Mouse (Mus musculus) heart, adult 11 months (tissue): ENCODE results near the gene Dnaaf5.

ENCODE experiments used
- DNase-seq: peaks from one replicate; pipeline ENCODE4 v3.0.0; 2022

Gene Dnaaf5

DNA sequence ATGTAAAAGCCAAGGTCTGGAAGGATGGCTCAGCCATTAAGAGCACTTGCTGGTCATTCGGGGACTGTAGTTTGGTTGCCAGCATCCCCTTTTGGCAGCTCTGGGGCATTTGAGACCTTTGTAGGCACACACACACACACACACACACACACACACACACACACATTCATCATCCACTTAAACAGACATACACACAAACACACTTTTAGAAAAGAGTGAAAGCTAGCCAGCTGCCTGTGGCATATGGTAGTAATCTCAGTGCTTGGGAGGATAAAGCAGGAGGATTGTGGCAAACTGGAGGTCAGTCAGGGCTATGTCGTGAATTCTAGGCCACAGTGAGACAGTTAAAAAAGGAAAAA lies 49.6 kb downstream of the Dnaaf5 start:
- no peak for DNase-seq

DNA sequence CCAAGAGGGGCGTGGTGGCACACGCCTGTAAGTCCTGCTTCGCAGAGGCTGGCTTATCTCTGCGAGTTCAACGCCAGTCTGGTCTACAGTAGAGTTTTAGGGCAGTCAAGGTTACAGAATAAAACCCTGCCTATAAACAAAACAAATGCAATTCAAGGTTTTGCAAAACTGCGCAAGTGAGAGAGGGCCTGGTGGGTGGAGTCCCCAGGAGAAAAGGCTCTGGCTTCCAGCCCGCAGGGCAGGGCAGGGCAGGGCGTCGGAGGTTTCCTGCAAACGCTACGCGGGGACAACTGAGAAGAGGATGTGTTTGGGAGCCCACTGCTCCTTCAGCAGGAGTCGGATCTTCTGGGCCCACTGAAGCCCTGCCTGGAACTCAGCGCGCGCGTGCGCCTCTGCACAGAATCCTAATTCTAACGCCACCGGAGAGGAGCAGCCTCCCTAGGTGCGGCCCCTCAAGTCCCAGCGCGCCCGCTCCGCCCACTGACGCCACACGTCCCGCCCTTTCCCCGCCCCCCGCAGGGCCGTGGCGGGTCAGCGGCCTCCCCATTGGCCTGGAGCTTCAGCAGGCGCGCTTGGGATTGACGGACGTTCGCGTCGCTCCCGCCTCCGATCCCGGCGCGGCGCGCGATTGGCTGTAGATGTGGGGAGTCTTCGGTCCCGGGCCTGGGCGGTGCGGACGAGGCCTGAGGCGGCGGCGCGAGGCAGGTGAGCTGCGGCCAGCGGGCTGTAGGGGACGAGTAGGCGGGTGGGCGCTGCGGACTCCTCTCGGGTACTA lies 50.2 kb downstream of the Dnaaf5 start, which contains the start of gene Sun1:
Gene Sun1 (plus strand): TSS at position 643 of the 775 bp plus-strand sequence.
- peak; percentile 100 for DNase-seq

DNA sequence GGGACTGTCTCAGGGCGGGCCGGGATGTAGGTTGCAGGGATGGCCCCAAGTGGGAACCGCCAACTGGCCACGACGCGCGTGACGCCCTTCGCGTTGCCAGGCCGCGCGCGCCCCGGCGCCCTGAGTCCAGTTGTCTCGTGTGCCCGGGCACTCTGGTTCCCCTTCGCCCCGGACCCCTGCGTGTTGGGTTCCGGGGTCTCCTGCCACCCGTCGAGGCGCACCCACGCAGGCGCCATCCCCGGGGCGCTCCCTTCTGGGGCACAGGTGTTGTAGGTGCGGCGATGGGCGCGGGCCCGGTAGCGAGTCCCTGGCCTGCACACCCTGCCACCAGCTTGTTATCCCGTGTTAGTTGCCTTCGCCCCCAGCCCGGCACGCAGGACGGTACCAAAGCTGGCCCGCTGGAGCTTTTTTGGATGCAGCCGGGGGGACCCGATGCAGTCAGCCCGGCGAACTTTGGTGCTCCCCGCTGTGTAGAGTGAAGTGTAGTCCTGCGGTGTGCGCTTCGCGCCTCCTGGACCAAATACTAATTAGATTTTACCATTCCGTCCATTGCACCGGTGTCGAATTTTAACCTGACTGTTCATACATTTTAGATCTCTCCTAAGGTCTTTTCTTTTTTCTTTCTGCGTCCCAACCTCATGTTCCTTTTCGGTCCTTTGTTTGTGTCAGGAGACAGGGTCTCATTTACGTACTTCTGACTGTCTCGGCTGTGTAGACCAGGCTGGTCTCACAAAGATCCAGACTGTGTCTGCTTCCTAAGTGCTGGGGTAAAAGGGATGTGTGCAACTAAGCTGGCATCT lies 50.9 kb downstream of the Dnaaf5 start:
- no peak for DNase-seq

DNA sequence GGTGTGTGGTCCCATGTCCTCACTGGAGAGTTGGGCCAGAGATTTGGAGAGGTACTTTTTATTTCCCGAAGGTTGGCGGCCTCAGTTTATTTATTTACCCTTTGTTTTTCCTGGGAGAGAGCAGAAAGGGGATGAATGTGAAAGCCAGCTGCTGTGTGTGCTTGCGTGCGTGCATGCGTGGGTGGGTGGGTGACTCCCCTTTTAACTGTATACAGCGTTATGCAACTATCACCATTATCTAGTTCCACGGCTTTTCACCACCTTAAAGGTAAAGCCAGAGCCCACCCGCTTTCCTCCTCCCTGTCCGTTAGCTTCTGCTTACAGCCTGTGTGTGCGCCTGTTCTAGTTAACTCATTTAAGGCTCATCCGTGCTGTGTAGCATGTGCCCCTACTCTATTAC lies 52.1 kb downstream of the Dnaaf5 start:
- no peak for DNase-seq

DNA sequence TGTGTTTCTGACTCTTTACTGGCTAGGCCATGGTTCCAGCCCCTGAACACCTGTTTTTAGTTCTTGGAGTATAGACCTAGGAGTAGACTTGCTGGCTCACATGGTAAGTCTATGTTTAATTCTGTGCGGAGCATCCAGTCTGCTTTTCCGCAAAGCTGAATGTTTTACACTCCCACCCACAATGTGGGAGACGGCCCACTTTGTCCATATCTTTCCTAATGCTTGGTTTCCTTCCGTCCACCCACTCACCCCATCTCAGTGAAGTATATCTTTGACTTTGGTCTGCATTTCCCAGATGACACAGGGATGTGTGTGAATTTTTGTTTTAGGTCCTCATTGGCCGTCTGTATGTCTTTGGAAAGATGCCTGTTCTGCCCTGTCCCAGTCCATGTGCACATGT lies 53.3 kb downstream of the Dnaaf5 start:
- no peak for DNase-seq

DNA sequence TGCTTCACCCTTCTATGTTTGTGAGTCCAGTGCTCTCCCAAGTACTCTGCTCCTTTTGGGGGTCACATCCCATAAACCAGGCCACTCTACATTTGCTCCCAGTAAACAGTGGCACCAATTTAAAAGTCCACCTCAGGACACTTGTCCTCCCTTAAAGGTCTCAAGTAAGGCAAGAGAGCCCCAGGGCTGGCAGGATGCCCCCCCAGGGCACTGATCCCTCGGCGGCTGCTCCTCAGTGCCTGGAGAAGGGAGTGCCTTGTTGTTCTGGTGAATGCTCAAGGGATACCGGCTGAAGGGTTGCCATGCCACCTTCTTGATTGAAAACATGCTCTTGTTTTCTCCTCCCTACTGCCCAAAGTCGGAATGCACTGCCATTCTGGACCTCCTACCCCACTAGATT lies 56.1 kb downstream of the Dnaaf5 start:
- no peak for DNase-seq

DNA sequence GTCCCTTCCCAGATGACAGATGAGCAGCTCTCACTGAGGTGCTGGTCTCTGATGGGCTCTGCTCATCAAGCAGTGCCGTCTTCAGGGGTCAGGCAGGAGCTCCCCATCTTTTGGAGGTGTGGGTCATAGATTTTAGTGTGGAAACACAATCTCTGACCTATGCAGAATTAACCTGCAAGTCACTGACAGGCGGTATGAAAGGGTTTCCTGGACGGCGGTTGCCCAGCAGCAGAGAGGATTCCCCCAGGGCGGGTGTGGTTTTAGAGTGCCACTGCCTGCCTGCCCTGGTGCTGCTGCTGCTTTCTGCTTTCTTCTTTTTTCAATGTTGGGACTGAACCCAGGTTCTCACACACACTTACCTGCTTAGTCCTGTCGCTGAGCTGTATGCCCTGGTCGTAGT lies 56.5 kb downstream of the Dnaaf5 start:
- no peak for DNase-seq

DNA sequence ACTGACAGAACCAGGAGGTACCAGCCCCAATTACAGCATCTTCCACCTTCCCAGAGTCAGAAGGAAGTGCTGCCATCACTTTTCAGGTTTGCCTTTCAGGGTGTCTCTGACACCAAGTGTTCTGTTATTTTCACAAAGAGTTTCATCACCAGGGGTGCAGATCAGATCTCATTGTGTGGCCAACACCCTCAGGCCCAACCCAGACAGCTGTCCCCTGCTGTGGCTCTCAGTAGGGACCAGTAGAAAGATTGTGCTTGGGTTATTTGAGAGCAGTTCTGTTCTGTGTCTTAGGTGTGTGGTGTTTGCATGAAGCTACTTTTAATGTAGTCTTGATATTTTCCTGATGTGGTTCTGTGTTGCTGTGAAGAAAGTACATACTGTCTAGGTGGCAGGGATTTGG lies 58.2 kb downstream of the Dnaaf5 start:
- DNase-seq, result no peak

DNA sequence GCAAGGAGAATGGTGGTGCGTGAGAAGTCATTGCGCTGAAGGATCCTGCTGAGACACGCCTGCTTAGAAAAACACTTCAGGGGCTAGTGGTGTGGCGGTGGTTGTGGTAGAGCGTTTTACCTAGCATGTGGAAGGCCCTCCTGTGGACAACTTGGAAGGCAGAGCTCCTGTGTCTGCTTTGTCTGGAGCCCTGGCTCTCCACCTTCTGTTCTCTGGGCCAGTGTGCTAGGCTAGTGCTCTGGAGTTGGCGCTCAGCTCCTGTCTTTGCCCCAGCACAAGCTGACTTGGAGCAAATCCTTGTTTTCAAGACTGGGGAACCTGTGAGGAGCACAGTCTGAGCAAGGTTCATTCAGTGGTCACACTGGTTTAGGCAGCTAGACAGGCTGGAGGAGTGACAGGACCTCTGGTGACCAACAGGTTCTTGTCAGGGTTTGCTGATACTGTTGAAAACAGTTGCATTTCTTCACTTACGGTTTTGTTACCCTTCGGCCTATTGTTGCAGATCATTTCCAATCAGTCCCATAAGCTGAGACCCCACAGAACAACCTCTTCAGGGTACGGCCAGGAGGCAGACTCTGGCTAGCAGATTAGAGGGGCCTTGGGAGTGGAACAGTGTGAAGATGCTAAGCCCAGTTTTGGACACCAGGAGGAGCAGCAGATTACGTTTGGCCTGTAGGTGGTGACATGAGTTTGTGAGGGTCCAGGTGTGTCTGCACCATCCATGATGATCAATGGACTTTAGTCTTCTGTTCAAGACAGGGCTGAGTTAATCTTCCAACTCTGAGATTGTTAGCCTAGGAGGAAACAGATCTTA lies 59.1 kb downstream of the Dnaaf5 start:
- DNase-seq, result no peak

DNA sequence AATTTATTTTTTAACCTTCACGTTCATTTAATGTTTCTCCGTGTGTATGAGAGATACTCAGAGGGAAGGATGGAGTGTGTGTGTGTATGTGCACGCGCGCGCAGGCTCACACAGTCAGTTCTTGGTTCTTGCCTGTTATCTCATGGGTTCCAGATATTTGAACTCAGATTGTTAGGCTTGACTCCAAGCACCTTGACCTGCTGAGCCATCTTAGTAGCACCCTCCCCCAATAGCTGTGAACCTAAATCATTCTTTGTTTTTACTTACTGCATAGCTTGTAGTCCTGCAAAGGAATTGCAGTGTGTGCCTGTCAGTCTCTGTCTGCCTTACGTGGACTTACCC lies 59.6 kb downstream of the Dnaaf5 start:
- no peak for DNase-seq

DNA sequence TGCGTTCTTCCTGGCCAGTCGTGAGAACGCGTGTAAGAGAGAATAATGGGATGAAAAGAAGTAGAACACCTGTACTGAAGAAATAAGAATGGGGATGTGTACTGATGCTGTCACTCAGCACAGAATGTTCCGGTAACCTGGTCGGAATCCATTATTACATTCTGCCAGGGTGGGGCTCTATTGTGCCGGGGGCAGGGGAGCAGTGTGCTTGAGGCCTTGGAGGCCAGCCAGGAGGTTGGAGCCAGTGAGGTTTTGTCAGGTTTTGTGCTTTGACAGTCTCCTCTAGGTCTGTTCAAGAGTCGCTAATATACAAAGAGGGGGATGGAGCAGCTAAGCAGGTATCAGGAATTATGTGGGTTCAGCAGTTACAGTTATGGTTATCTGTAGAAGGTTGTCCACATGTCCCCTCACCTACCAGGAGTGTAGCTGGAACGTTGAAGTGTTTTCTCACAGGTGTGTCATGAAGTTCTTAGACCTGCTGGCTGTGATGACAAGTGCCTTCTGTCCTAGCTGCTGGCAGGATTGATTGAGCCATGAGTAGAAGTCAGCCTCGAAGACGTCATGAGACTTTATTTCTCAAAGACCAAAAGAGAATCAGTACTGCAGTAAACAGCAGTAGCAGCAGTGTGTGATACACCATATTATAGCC lies 61.8 kb downstream of the Dnaaf5 start:
- no peak for DNase-seq

DNA sequence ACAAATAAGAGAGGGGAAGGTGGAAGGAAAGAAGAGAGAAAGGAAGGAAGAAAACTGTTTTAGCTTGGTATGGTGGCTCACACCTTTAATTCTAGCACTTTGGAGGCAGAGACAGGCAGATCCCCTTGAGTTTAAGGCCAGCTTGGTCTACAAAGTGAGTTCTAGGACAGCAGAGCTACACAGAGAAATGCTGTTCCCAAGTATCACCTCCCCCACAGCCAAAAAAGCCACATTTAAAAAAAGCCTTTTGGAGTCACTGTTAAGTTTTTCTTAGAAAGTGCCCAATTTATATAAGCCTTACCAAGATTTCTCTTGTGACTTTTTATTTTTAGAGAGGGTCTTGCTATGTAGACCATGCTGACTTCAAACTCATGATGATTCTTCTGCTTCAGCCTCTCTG lies 64.3 kb downstream of the Dnaaf5 start:
- DNase-seq, result no peak

DNA sequence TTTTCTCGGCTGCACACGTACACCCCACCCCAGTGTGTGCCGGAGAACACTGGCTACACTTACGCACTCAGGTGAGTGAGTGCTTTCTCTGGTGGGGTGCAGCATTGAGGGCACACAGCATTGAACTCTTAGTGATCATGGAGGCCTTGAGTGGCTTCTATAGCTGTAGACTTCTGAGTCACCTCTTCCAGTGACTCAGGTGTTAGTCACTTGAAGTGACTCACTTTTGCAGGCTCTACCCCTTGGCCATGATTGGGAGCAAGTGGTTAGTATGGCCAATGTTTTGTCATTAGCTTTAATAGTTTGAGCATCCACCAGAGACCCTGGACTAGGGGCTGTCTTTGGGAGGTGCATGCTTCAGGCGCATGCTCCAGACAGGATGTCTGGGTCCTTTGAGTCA lies 65.2 kb downstream of the Dnaaf5 start:
- no peak for DNase-seq

DNA sequence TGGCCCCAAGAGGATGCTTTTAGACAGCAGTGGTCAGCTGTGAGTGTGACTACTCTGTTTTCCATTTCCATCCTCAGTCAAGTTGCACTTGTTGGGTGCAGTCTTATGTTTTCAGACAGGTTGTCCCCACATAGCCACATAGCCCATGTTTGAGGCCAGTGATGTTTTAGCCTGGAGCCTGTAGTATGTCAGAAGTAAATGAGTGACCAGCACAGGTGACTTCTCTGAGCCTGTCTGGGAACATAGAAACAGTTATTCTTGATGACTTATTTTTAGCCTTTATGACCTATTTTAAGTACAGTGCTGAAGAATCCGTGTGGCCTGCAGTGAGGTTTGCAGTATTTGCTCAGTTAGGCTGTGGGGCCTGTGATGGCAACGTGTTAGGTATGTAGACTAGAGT lies 66.1 kb downstream of the Dnaaf5 start:
- DNase-seq, result no peak

DNA sequence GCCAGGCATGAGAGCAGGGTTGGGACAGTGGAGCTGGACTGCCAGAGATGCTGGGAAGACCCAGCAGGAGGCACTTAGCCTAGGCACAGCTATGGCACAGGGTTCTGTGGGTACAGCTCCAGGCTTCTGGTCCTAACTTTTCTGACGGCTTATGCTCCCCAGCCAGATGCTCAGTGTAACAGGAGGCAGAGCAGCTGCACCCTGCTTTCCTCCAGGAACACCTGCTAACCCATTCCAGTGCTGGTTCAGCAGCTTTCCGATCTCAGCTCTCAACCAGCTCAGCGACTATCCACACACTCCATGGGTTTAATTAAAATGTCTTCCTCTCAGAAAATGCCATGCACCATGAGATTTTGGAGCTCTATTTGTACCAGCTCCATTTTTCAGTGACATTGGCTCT lies 66.8 kb downstream of the Dnaaf5 start:
- no peak for DNase-seq

DNA sequence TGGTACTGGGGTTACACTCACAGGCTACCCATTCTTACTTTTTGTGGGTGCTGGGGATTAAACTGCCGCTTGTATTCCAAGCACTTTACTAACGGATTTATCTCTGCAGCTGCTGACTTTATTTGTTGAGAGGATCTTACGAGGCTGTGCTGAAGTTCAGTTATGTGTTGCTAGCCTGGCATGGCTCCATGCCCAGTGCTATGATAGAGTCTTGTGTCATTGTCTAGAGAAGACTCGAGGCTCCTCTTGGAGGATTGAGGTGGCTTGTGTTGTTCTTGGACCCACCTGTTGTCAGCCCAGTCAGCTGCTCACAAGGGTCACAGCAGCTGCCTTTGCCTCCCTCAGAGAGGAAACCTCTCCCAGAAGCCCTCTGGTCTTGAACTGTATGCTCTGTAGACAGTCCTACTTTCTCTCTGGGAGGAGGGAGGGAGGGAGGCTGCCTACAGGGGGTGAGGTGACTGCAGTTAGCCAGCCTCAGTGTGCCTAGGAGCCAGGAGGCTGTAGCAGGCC lies 70.0 kb downstream of the Dnaaf5 start:
- DNase-seq, result peak; percentile 91

DNA sequence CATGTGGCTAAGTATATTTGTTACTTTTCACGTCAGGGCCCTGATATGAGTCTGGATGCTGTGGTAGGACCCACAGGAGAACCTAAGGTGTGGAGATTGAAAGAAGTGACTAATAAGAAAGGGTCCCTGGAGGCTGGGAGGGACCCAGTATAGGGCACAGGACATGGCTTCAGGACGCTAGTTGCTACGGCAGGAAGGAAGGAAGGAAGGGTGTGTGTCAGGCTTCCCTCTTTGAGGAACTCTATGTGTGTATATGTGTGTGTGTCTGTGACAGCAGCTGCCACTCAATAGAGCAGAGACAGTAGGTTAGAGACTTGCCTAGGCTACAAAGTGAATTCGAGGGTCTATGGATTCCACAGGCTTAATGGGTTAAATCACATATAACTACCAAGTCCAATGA lies 70.6 kb downstream of the Dnaaf5 start:
- peak; percentile 99 for DNase-seq

DNA sequence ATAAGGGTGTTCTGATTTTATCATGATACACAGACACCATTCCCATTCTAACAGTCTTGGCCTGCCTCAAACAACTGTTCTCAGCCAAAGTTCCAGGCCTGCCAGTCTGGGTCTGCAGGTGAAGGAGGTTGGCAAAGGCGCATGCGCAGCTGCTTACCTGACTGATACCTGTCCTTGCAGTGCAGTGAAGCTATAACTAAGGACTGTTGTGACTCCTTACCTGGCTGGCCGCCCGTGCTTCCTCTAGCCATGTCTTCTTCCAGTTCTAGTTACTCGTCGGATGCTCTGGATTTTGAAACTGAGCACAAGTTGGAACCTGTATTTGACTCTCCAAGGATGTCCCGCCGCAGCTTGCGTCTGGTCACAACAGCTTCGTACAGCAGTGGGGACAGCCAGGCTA lies 73.3 kb downstream of the Dnaaf5 start:
- no peak for DNase-seq

DNA sequence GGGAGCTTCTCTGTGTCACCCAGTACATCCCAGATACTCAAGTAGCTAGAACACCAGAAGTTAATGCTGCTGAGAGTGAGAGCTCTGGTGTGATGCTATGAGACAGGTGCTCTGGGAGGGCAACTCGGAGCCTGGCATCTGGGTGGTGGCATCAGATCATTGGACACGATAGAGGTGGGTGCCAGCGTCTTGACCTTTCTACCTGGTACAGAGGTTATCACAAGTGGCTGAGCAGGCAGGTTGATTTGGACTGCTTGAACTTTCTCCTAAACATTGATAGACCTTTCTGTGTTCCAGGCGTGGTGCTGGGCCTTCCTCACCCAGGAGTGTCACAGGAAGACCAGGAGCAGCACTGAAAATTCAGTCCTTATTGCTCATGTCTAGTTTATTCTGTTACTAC lies 77.2 kb downstream of the Dnaaf5 start:
- DNase-seq, result no peak

DNA sequence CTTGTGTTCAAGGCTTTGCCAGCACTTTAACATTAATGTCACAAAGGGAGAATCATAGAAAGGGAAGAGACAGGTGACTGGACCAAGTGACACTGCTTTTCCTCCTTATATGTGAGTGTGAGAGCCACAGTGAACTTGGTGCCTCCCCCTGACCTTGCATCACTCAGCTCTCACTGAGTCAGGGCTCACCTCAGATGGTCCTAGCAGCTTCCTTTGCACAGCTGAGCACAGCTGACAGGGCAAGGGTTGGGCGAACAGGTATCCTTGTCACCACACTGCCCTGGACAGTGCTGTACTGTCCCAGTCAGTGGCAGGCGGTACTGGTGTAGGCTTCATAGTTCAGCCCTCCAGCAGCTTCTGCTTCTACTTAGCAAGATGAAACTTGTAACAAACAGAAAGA lies 77.6 kb downstream of the Dnaaf5 start:
- DNase-seq, result no peak

DNA sequence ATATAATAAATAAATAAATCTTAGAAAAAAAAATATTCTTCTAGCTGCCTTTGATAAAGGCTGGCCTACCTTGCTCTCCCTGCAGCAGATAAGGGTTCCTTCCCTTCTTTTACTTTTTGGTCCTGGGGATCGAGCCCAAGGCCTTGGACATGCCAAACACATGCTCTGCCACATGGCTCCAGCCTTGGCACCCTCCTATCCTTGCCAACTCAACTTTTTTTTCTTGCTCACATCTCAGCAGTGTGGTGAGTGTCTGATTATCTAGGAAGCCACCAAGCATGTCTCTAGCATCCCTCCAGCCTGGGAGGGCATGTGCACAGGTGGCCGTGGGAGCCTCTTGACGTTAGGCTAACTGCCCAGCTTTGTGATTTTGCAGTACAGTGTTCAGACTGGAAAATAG lies 78.3 kb downstream of the Dnaaf5 start:
- DNase-seq, result no peak

DNA sequence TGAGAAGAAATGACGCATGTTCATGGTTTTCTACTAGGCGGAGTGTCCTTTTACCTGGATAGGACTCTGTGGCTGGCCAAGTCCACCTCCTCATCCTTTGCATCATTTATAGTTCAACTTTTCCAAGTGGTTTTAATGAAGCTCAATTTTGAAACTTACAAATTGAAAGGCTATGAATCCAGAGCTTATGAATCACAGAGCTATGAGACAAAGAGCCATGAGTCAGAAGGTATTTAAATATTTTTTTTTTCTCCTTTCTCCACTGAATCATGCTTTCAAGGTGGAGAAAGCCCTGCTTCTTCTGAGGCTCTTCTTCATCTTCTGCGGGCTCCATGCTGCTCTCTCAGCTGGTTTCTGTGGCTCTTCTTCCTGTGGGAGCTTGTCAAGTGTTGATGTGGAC lies 79.7 kb downstream of the Dnaaf5 start:
- DNase-seq, result no peak

DNA sequence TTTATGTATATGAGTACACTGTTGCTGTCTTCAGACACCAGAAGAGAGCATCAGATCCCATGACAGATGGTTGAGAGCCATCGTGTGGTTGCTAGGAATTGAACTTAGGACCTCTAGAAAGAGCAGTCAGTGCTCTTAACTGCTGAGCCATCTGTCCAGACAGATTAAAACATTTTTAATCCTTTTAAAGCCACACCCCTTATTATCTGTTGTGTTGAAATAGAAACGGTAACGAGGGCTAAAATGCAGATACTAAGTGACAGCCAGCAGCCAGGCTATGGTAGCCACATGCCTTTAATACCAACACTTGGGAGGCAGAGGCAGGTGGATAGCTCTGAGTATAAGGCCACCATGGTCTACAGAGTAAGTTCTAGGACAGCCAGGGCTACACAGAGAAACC lies 82.1 kb downstream of the Dnaaf5 start:
- no peak for DNase-seq
